Mouse (Mus musculus) hindbrain, embryonic 11.5 days (tissue): ENCODE measurements around the gene Tatdn2. TPM values are rescaled to one million over a fixed set of nuclear protein-coding genes. Genes with fewer than 3 reads are reported as not detected.

Experiments
- ATAC-seq: fragments of 200-750 bp; cut with Nextera tagmentation; 2 replicates; pipeline ENCODE4 v1.8.0; 2017; ENCODE audit warnings: mild to moderate bottlenecking, moderate TSS enrichment, moderate library complexity; ENCODE audit not compliant: low FRiP score
- DNase-seq: peaks from one replicate; pipeline ENCODE4 v3.0.0-alpha.2; 2015; ENCODE audit warnings: low spot score
- H3K27ac ChIP-seq: fragments of 300-500 bp; sonication (generic); 2 replicates; pipeline ENCODE4 v1.5.1; 2014; ENCODE audit warnings: mild to moderate bottlenecking, low read depth, low read length
- H3K27me3 ChIP-seq: fragments of 300-500 bp; sonication (generic); 2 replicates; pipeline ENCODE4 v1.6.1; 2014; ENCODE audit warnings: mild to moderate bottlenecking, low read length, moderate library complexity, mixed read lengths; ENCODE audit not compliant: control insufficient read depth, insufficient read depth
- H3K36me3 ChIP-seq: fragments of 300-500 bp; sonication (generic); 2 replicates; pipeline ENCODE4 v1.6.1; 2014; ENCODE audit warnings: mild to moderate bottlenecking, low read length, moderate library complexity, mixed read lengths; ENCODE audit not compliant: control insufficient read depth, insufficient read depth
- H3K4me1 ChIP-seq: fragments of 300-500 bp; sonication (generic); replicated peaks from 2 replicates; pipeline ENCODE4 v1.6.1; 2014; ENCODE audit warnings: low read length, mixed read lengths; ENCODE audit not compliant: control insufficient read depth, insufficient read depth
- H3K4me2 ChIP-seq: fragments of 300-500 bp; sonication (generic); replicated peaks from 2 replicates; pipeline ENCODE4 v1.6.1; 2014; ENCODE audit warnings: mild to moderate bottlenecking, low read depth, low read length
- H3K4me3 ChIP-seq: fragments of 300-500 bp; sonication (generic); 2 replicates; pipeline ENCODE4 v1.5.1; 2014; ENCODE audit warnings: low read depth, low read length
- H3K9ac ChIP-seq: fragments of 300-500 bp; sonication (generic); 2 replicates; pipeline ENCODE4 v1.6.1; 2014; ENCODE audit warnings: low read depth, low read length
- H3K9me3 ChIP-seq: fragments of 300-500 bp; sonication (generic); 2 replicates; pipeline ENCODE4 v1.6.1; 2016; ENCODE audit warnings: low read length; ENCODE audit not compliant: control insufficient read depth
- WGBS: fragments of 180-500 bp; shearing (Covaris S2); extraction: QIAGEN DNeasy Blood & Tissue Kit; methylation state at CpG from one replicate; pipeline ENCODE4 v1.1.7; 2014; 5-methylcytosine and 5-hydroxymethylcytosine counted together
- polyA plus RNA-seq: library from polyadenylated mRNA; unstranded; fragments of >200 nt; fragmentation: Nextera tagmentation; extraction: Ambion mirVana; gene quantifications from 2 replicates; pipeline ENCODE4 v1.2.1, GENCODE M21; 2014

Tatdn2 gene
- polyA plus RNA-seq, 1 experiment from 2014 or later, result 1.1 TPM

DNA sequence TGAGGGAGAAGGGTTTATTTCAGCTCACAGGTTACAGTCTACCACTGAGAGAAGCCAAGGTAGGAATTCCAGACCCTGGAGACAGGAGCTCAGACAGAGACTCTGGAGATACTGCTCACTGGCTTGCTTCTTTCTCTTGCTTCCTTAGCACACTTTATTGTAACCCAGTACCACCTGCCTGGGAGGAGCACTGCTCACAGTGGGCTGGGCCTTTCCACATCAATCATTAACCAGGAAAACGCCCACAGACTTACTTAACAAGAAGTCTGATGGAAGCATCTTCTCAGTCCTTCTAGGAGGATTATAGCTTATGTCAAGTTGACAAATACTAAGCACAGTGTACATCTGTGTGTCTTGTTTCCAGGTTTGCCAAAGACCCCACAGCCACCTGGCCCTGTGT, 17.9 kb downstream of the Tatdn2 start:
- peaks cover 3% of the 10 kb centered on the region; the same call in 1 of the 2 replicates for H3K36me3 ChIP-seq
- 71% methylated on average over 1 of the region's 1 CpGs for WGBS

DNA sequence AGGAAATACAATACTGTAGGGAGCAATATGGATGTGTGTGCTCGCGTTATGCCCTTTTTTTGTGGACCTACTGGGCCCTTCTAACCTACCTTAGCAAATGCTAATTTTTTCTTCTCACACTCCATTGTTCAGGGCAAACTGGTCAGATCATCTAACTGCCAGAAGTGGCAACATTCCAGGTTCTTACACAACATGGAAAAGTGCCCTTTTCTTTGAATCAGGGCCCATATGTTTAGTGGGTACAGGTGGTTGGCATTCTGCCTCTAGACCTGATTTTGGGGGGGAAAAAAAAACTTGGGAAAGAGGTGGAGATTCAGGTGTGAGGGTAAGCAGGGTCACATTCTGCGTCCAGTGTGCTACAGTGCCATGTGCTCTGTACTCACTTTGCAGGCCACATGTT, 20.7 kb downstream of the Tatdn2 start:
- Histone ChIP-seq H3K36me3 (no peaks in the 10 kb centered on the region; the same call in 1 of the 2 replicates), H3K9ac (no peak overlapping the region), H3K27me3 (no peaks in the 10 kb centered on the region), H3K9me3 (no peaks in the 10 kb centered on the region), H3K4me2 (no peak overlapping the region), H3K4me3 (no peak overlapping the region), H3K4me1 (no peaks in the 10 kb centered on the region), H3K27ac (no peak overlapping the region)
- 86% methylated on average over 3 of the region's 3 CpGs for WGBS
- DNase-seq (no peak), ATAC-seq (no peak)

More for the DNA sequence above, 17.9 kb downstream of the Tatdn2 start:
- no peak overlapping the region for H3K27ac ChIP-seq
- H3K9me3 ChIP-seq, result no peaks in the 10 kb centered on the region
- H3K4me3 ChIP-seq, result no peak overlapping the region
- DNase-seq (no peak), ATAC-seq (no peak)
- H3K27me3 ChIP-seq, result no peaks in the 10 kb centered on the region
- H3K4me1 ChIP-seq, result no peaks in the 10 kb centered on the region
- H3K4me2 ChIP-seq, result no peak overlapping the region
- H3K9ac ChIP-seq, result no peak overlapping the region

DNA sequence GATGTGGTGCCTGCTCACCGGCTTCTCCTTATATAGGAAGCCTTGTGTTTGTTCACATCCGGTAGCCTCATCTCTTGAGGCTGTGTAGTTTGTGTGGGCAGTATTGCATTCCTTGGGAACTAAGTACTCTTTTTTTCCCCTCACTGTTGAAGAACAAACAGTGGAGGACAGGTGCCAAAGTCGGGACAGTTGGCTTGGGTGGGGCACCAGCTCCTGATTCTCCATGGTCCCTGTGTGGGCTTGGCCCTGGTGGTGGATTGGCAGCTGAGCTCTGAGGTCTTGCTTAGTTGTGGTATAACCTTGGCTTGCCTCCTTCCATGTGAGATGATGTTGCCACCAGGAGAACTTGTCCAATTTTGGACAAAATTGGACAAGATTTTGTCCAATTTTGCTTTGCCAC, 23.0 kb downstream of the Tatdn2 start, which contains the start of gene Ghrl:
TSS of gene Ghrl (minus strand) at position 3 of the 400 bp plus-strand sequence.
- Histone ChIP-seq H3K9me3 (no peaks in the 10 kb centered on the region), H3K9ac (no peak within 1 kb of the TSS), H3K4me2 (no peak within 1 kb of the TSS), H3K36me3 (no peaks in the 10 kb centered on the region; the same call in 1 of the 2 replicates), H3K4me1 (no peaks in the 10 kb centered on the region), H3K27me3 (no peaks in the 10 kb centered on the region), H3K4me3 (no peak within 1 kb of the TSS), H3K27ac (no peak within 1 kb of the TSS)
- ATAC-seq, result no peak
- no peak for DNase-seq
- 90% methylated on average over 3 of the region's 3 CpGs for WGBS

- WGBS, result 95% methylated on average over 4 of the region's 4 CpGs
- Histone ChIP-seq H3K27me3 (no peaks in the 10 kb centered on the region), H3K4me3 (no peak overlapping the region), H3K4me1 (no peaks in the 10 kb centered on the region), H3K4me2 (no peak overlapping the region), H3K9ac (no peak overlapping the region), H3K27ac (no peak overlapping the region), H3K36me3 (no peaks in the 10 kb centered on the region; the same call in 1 of the 2 replicates), H3K9me3 (no peaks in the 10 kb centered on the region)
- DNase-seq, result no peak
- no peak for ATAC-seq
Observed at GRCm38 (mm10) chr6:113721061-113721460, 24.2 kb downstream of the Tatdn2 start.

DNA sequence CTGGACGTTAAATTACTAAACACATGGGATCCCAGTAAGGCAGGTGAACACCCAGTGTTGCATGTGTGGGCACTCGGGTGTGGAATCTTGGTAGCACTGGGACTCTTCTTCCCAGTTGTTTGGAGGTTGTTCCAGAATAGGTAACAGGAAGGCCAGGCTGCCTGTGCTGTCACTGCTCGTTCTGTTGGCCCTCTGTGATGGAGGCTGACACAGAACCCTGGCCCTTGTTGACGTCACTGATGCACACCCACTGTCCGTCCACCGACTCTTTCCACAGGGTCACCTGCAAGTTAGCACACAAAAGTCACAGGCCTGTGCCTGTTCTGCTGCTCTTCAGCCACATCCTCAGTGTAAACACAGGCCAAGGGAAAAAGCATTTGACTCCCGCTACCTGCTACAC, 31.3 kb downstream of the Tatdn2 start:
- no peak overlapping the region for H3K9ac ChIP-seq
- ATAC-seq (no peak), DNase-seq (no peak)
- no peaks in the 10 kb centered on the region; the same call in none of the 2 replicates for H3K36me3 ChIP-seq
- 89% methylated on average over 7 of the region's 7 CpGs for whole genome bisulfite sequencing
- H3K27ac ChIP-seq, result no peak overlapping the region
- H3K4me2 ChIP-seq, result no peak overlapping the region
- no peaks in the 10 kb centered on the region for H3K4me1 ChIP-seq
- no peaks in the 10 kb centered on the region for H3K9me3 ChIP-seq
- H3K4me3 ChIP-seq, result no peak overlapping the region
- no peaks in the 10 kb centered on the region for H3K27me3 ChIP-seq

DNA sequence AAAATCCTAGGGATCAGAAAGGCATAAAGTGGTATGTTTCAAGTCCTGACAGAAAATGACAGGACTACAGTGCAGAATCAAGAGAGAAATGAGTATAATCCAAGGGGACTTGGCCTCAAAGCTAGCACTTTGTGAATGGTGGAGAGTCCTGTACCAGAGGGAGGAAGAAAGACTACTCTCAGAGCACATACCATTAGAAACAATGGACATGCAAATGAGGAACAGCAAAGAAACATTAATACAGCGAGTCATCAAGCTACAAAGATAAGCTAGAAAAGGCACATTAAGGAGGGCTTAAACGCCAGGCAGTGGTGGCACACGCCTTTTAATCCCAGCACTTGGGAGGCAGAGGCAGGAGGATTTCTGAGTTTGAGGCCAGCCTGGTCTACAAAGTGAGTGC, 34.4 kb downstream of the Tatdn2 start:
- Histone ChIP-seq H3K27me3 (no peaks in the 10 kb centered on the region), H3K36me3 (no peaks in the 10 kb centered on the region; the same call in none of the 2 replicates), H3K9ac (no peak overlapping the region), H3K4me1 (no peaks in the 10 kb centered on the region), H3K4me2 (no peak overlapping the region), H3K27ac (no peak overlapping the region), H3K9me3 (no peaks in the 10 kb centered on the region), H3K4me3 (no peak overlapping the region)
- ATAC-seq (no peak), DNase-seq (no peak)
- 92% methylated on average over 3 of the region's 3 CpGs for WGBS

- Histone ChIP-seq H3K9me3 (no peaks in the 10 kb centered on the region), H3K9ac (no peak overlapping the region), H3K4me2 (no peak overlapping the region), H3K36me3 (no peaks in the 10 kb centered on the region), H3K4me1 (0 out of 2 replicates have a peak, but pooled peaks cover 5% of the 10 kb centered on the region), H3K27me3 (no peaks in the 10 kb centered on the region), H3K4me3 (no peak overlapping the region), H3K27ac (no peak overlapping the region)
- DNase-seq (no peak), ATAC-seq (no peak)
- 91% methylated on average over 9 of the region's 9 CpGs for WGBS
Observed at GRCm38 (mm10) chr6:113737318-113738046, 40.6 kb downstream of the Tatdn2 start.

GRCm38 (mm10) chr6:113740236-113741217, 43.7 kb downstream of the Tatdn2 start, which contains the start of gene Sec13:
Gene Sec13 (minus strand): TSS chr6:113740743.
- peak within 1 kb of the TSS; percentile 89 for H3K9ac ChIP-seq
- peak within 1 kb of the TSS; percentile 89 for H3K4me3 ChIP-seq
- 0 out of 2 replicates have a peak within 1 kb of the TSS, but pooled peaks have one; percentile 20 for H3K27ac ChIP-seq
- H3K4me2 ChIP-seq, result peak within 1 kb of the TSS; percentile 85
- 7% methylated on average over 41 of the region's 41 CpGs for WGBS
- 0 out of 2 replicates have a peak, but pooled peaks cover 5% of the 10 kb centered on the region for H3K4me1 ChIP-seq
- H3K9me3 ChIP-seq, result no peaks in the 10 kb centered on the region
- peak; percentile 96 for DNase-seq
- H3K27me3 ChIP-seq, result no peaks in the 10 kb centered on the region
- peak; percentile 87 for ATAC-seq
- no peaks in the 10 kb centered on the region for H3K36me3 ChIP-seq
